Mouse (Mus musculus) small intestine, adult 2 months (tissue): ENCODE data around the gene Plxdc2.

Source experiments
- CTCF ChIP-seq: fragments of 200-500 bp; IDR thresholded peaks from 2 replicates; pipeline ENCODE4 v1.5.1; 2012; ENCODE audit warnings: low read depth, mild to moderate bottlenecking, control low read depth, inconsistent platforms, low read length, moderate library complexity, mixed read lengths; ENCODE audit not compliant: insufficient replicate concordance, insufficient read length; ENCODE audit errors: extremely low read depth
- POLR2A ChIP-seq: fragments of 200-500 bp; IDR thresholded peaks from 2 replicates; pipeline ENCODE4 v1.6.1; 2012; ENCODE audit warnings: low read depth, mild to moderate bottlenecking, control low read depth, inconsistent platforms, low read length, moderate library complexity

- TF ChIP-seq CTCF = no peak
- no peak for TF ChIP-seq POLR2A
Measured at GRCm38 (mm10) chr2:16447936-16448335, 91.8 kb downstream of the Plxdc2 start.
